Mouse (Mus musculus): Measurements from ENCODE around the gene Pold2. TPM values are rescaled to one million over a fixed set of nuclear protein-coding genes. Genes with fewer than 3 reads are reported as not detected.

Gene Pold2
- polyA plus RNA-seq, 1 experiment from 2014 or later = 58.8 TPM

Other genes with a start within 250 kb of the Pold2 start
- 88.8 and 90.8 TPM in 2 replicates for gene Mrps24, start 162.6 kb downstream of the Pold2 start, polyA plus RNA-seq (2015; fragmentation: Nextera tagmentation; extraction: Ambion mirVana)
- gene Urgcp, start 115.9 kb downstream of the Pold2 start, polyA plus RNA-seq (2015; fragmentation: Nextera tagmentation; extraction: Ambion mirVana) = 8.4 and 8.7 TPM in 2 replicates
- gene Dbnl, start 89.8 kb downstream of the Pold2 start, polyA plus RNA-seq (2015; fragmentation: Nextera tagmentation; extraction: Ambion mirVana) = 44.5 and 49.3 TPM in 2 replicates
- 7.5 and 12.4 TPM in 2 replicates for gene Pgam2, start 74.6 kb downstream of the Pold2 start, polyA plus RNA-seq (2015; fragmentation: Nextera tagmentation; extraction: Ambion mirVana)
- 1.9 and 2.2 TPM in 2 replicates for gene Polm, start 40.3 kb downstream of the Pold2 start, polyA plus RNA-seq (2015; fragmentation: Nextera tagmentation; extraction: Ambion mirVana)
- gene Aebp1, start 16.3 kb downstream of the Pold2 start, polyA plus RNA-seq (2015; fragmentation: Nextera tagmentation; extraction: Ambion mirVana) = 7.0 and 8.2 TPM in 2 replicates
- gene Myl7, start 20.5 kb upstream of the Pold2 start, polyA plus RNA-seq (2015; fragmentation: Nextera tagmentation; extraction: Ambion mirVana) = 4.5 and 5.0 TPM in 2 replicates
- 0.41 and 0.59 TPM in 2 replicates for gene Gck, start 71.8 kb upstream of the Pold2 start, polyA plus RNA-seq (2015; fragmentation: Nextera tagmentation; extraction: Ambion mirVana)
- 18.8 and 19.7 TPM in 2 replicates for gene Ykt6, start 77.4 kb upstream of the Pold2 start, polyA plus RNA-seq (2015; fragmentation: Nextera tagmentation; extraction: Ambion mirVana)
- gene Camk2b, start 188.1 kb upstream of the Pold2 start, polyA plus RNA-seq (2015; fragmentation: Nextera tagmentation; extraction: Ambion mirVana) = 1.1 and 1.3 TPM in 2 replicates